49 mouse cellular contexts compared by ENCODE assay signal in the genomic region with DNA sequence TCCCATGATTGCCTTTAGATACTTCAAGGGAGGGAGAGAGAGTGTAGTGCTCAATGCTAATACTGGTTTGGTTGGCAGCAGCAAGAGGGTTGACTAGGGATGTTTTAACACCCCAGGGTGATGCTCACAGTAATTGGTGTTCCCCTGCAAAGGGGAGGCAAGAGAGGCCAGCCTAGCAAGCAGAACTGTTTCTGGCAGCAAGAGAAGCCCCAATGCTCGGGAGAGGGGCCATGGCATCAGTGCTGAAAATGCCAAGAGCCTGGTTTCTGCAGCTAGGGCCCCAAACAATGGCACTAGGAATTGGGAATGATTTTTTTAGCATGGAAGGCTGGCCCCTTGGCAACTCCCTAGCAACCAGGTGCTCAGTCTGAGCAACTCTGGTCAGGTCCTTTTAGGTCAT. TPM values are rescaled to one million over a fixed set of nuclear protein-coding genes. Genes with fewer than 3 reads are reported as not detected.
"Had no signal": no experiment of that assay in that cellular context is flagged by ENCODE, and none has a peak within 500 bp of the region (broad histone marks: within the 10 kb centered on the region; RNA-seq: fewer than 3 reads in every experiment).

No protein-coding gene starts in this region.

- H3K9me3 ChIP-seq: heart, embryonic 12.5 days; heart, embryonic 13.5 days; heart, embryonic 15.5 days; hindbrain, embryonic 10.5 days; hindbrain, embryonic 12.5 days; hindbrain, embryonic 13.5 days; hindbrain, embryonic 15.5 days; intestine, embryonic 15.5 days; kidney, embryonic 15.5 days had no signal

- H3K27me3 ChIP-seq: heart, embryonic 12.5 days; heart, embryonic 13.5 days; heart, embryonic 15.5 days; hindbrain, embryonic 12.5 days; hindbrain, embryonic 13.5 days; hindbrain, embryonic 15.5 days; intestine, embryonic 15.5 days; kidney, embryonic 15.5 days had no signal

- H3K27ac ChIP-seq: heart, adult 2 months; heart, embryonic 13.5 days; heart, embryonic 15.5 days; hindbrain, embryonic 10.5 days; hindbrain, embryonic 12.5 days; hindbrain, embryonic 13.5 days; hindbrain, embryonic 14.5 days; hindbrain, embryonic 15.5 days; hindbrain, postnatal 0 days; intestine, embryonic 15.5 days; kidney, embryonic 15.5 days; kidney, postnatal 0 days; layer of hippocampus, adult 2 months had no signal

- DNase-seq: heart, adult 2 months; heart, postnatal 10 days; heart, postnatal 14 days; heart, postnatal 4 days; kidney, adult 11 months; kidney, adult 18-20 months; kidney, adult 2 months; kidney, adult 8-10 months; kidney, adult 9 months; kidney, postnatal 10 days; kidney, postnatal 14 days; kidney, postnatal 36 days; kidney, postnatal 4 days; layer of hippocampus, adult 9-11 months; layer of hippocampus, postnatal 36 days had no signal

- H3K4me1 ChIP-seq: hindbrain, embryonic 12.5 days; hindbrain, embryonic 13.5 days; hindbrain, embryonic 15.5 days; intestine, embryonic 15.5 days had no signal

- H3K9ac ChIP-seq: heart, embryonic 12.5 days; heart, embryonic 13.5 days; heart, embryonic 15.5 days; hindbrain, embryonic 12.5 days; hindbrain, embryonic 13.5 days; hindbrain, embryonic 14.5 days; hindbrain, embryonic 15.5 days; intestine, embryonic 15.5 days; kidney, embryonic 15.5 days had no signal

- H3K4me3 ChIP-seq: heart, adult 2 months; heart, embryonic 12.5 days; heart, embryonic 13.5 days; heart, embryonic 15.5 days; hindbrain, embryonic 10.5 days; hindbrain, embryonic 12.5 days; hindbrain, embryonic 13.5 days; hindbrain, embryonic 15.5 days; intestine, embryonic 15.5 days; kidney, embryonic 15.5 days; layer of hippocampus, adult 2 months had no signal

- ATAC-seq: hindbrain, embryonic 16.5 days; hindbrain, postnatal 0 days; inflammation-experienced regulatory T-cells, adult 6 months; intestine, embryonic 15.5 days; intestine, embryonic 16.5 days; intestine, postnatal 0 days had no signal

- H3K4me2 ChIP-seq: heart, embryonic 12.5 days; heart, embryonic 13.5 days; heart, embryonic 15.5 days; hindbrain, embryonic 12.5 days; hindbrain, embryonic 13.5 days; hindbrain, embryonic 14.5 days; hindbrain, embryonic 15.5 days; intestine, embryonic 15.5 days; kidney, embryonic 15.5 days had no signal

RNA-seq across cellular contexts. Expression of a gene that starts 32.9 kb away (rescaled TPM):
- total RNA-seq: heart, adult 2 months; heart, adult 8-10 months; heart, postnatal 10 days; heart, postnatal 14 days; heart, postnatal 25 days; heart, postnatal 4 days; hematopoietic stem cell, adult 5-6 weeks; hindbrain, postnatal 0 days; layer of hippocampus, adult 18-20 months; layer of hippocampus, adult 2 months; layer of hippocampus, adult 8-10 months; layer of hippocampus, postnatal 10 days; layer of hippocampus, postnatal 14 days; layer of hippocampus, postnatal 25 days; layer of hippocampus, postnatal 36 days; left cerebral cortex, adult 18-20 months had no signal
- polyA plus RNA-seq: heart, adult 2 months; heart, embryonic 12.5 days; heart, embryonic 13.5 days; heart, embryonic 14.5 days; heart, embryonic 15.5 days; heart, embryonic 16.5 days; heart, postnatal 0 days; hindbrain, embryonic 10.5 days; hindbrain, embryonic 11.5 days; hindbrain, embryonic 12.5 days; hindbrain, embryonic 13.5 days; hindbrain, embryonic 14.5 days; hindbrain, embryonic 15.5 days; hindbrain, embryonic 16.5 days; hindbrain, postnatal 0 days; inflammation-experienced regulatory T-cells, adult 6 months; intestine, embryonic 14.5 days; intestine, embryonic 15.5 days; intestine, embryonic 16.5 days; intestine, postnatal 0 days; kidney, adult 2 months; kidney, embryonic 14.5 days; kidney, embryonic 15.5 days; kidney, embryonic 16.5 days; kidney, postnatal 0 days; large intestine, adult 2 months had no signal
